Mouse (Mus musculus) gastrocnemius, adult 8-10 months (tissue): Measurements from ENCODE around the gene Xcr1. TPM values are rescaled to one million over a fixed set of nuclear protein-coding genes. Genes with fewer than 3 reads are reported as not detected.
A peak's percentile ranks its signal among the peaks of the same experiment; 100 is the strongest.

Experiments
- DNase-seq, 2 experiments: peaks; one replicate each; pipeline ENCODE4 v3.0.0; 2022; ENCODE audit warnings: low spot score in 2 of 2
- total RNA-seq, 4 experiments: library from RNA; stranded (reverse); gene quantifications; 2 replicates each; pipeline ENCODE4 v1.2.4; 2022

Xcr1 gene
- total RNA-seq = not detected

GRCm38 (mm10) chr9:123861929-123862328 lies at the start of gene Xcr1:
TSS of gene Xcr1 (minus strand) at chr9:123862029.
- no peak for DNase-seq

GRCm38 (mm10) chr9:123872049-123872448 lies 10.2 kb upstream of the Xcr1 start:
- no peak for DNase-seq

GRCm38 (mm10) chr9:123869167-123869784 lies 7.4 kb upstream of the Xcr1 start:
- DNase-seq = no peak

GRCm38 (mm10) chr9:123863641-123864040 lies 1.8 kb upstream of the Xcr1 start:
- no peak for DNase-seq

GRCm38 (mm10) chr9:123862895-123863616 lies 1.2 kb upstream of the Xcr1 start:
- no peak for DNase-seq

GRCm38 (mm10) chr9:123856836-123857235 lies 5.0 kb downstream of the Xcr1 start:
- DNase-seq = no peak

- DNase-seq = no peak
Measured at GRCm38 (mm10) chr9:123852449-123853390, 9.1 kb downstream of the Xcr1 start.

GRCm38 (mm10) chr9:123851713-123852448 lies 9.9 kb downstream of the Xcr1 start, which contains the start of gene Fyco1:
TSS of gene Fyco1 (minus strand) at chr9:123851899.
- peak; percentile 91 to 94 for DNase-seq

GRCm38 (mm10) chr9:123851062-123851712 lies 10.6 kb downstream of the Xcr1 start:
- DNase-seq = peak; percentile 32 to 56

- peak in 1 of 2 experiments; percentile 19 for DNase-seq
Measured at GRCm38 (mm10) chr9:123850705-123851061, 11.1 kb downstream of the Xcr1 start.

GRCm38 (mm10) chr9:123849976-123850695 lies 11.7 kb downstream of the Xcr1 start:
- DNase-seq = no peak

- DNase-seq = no peak
Measured at GRCm38 (mm10) chr9:123846490-123846889, 15.3 kb downstream of the Xcr1 start.

GRCm38 (mm10) chr9:123845120-123845519 lies 16.7 kb downstream of the Xcr1 start:
- DNase-seq = peak; percentile 46 to 66

- DNase-seq = no peak
Measured at GRCm38 (mm10) chr9:123844468-123844867, 17.4 kb downstream of the Xcr1 start.

- DNase-seq = no peak
Measured at GRCm38 (mm10) chr9:123840243-123840642, 21.6 kb downstream of the Xcr1 start.

GRCm38 (mm10) chr9:123835851-123836250 lies 26.0 kb downstream of the Xcr1 start:
- DNase-seq = no peak

GRCm38 (mm10) chr9:123828916-123829315 lies 32.9 kb downstream of the Xcr1 start:
- no peak for DNase-seq

GRCm38 (mm10) chr9:123826631-123827030 lies 35.2 kb downstream of the Xcr1 start:
- DNase-seq = no peak

- DNase-seq = no peak
Measured at GRCm38 (mm10) chr9:123818601-123819000, 43.2 kb downstream of the Xcr1 start.

GRCm38 (mm10) chr9:123815996-123816395 lies 45.8 kb downstream of the Xcr1 start:
- no peak for DNase-seq
